Mouse (Mus musculus): ENCODE measurements around the gene Brd4.

DNA sequence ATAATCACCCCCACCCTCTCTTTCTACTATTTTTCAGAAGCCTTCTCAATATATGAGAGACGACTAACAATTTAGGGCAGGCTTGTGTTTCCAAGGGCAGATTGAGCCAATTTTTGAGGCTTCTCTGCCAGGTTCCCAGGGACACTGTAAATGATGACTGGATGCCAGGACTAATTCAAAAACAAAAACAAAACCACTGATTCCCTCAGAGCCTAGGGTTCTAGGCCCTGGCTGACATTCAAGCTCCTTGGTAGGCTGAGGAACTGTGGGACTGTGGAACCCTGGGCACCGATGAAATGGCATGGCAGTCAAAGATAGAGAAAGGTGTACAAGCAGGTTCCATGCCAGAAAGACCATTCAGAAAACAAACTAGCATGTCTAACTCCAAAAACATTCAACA, 31.3 kb downstream of the Brd4 start:
- TF ChIP-seq MYC (IDR thresholded peaks at IDR 0.05; ENCODE audit: low read depth, low read length) (no peak), ZNF384 (IDR thresholded peaks at IDR 0.05; ENCODE audit: low read depth, low read length) (no peak)

Data from MEL (cell line).